Mouse (Mus musculus): ENCODE data around the gene Taar3.

GRCm38 (mm10) chr10:23938312-23938711 is 11.0 kb upstream of the Taar3 start, which contains the start of gene Taar2:
- no peak for TF ChIP-seq CTCF (IDR thresholded peaks at IDR 0.05; ENCODE audit: extremely low read depth, insufficient read depth, low read length)
- TF ChIP-seq POLR2A (IDR thresholded peaks at IDR 0.05; ENCODE audit: extremely low read depth, insufficient read depth, low read length), result no peak
